19 mouse cellular contexts compared by ENCODE assay signal in the genomic region with DNA sequence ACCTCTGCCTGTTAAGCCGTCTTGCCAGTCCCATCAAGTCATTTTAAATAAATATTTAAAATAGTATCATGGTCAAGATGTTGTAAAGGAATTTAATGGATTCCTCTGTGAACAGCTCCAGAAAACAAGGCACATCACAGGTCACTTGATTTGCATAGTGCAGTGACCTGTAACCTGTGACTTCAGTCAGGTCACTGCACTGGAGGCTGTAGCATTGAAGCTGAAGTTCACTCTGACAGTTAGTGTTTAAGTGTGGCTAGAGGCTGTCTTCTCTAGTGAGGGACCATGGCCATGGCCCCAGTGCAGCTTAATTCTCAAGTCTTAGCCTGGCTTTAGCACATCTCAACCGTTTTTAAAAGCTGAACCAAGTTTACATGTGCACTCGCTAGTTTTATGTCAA.
DNase-seq lines count a peak whose midpoint lies in the region; ATAC-seq lines count a peak whose summit lies in the region.
"Had no signal": no experiment of that assay in that cellular context is flagged by ENCODE, and none has a peak within 500 bp of the region (broad histone marks: within the 10 kb centered on the region; RNA-seq: fewer than 3 reads in every experiment).

No protein-coding gene starts in this region.

- no peak overlapping the region for H3K4me3 ChIP-seq in kidney, embryonic 14.5 days (ENCODE audit: low read length)
- no peak overlapping the region for H3K4me3 ChIP-seq in kidney, embryonic 16.5 days (ENCODE audit: low read length)
- H3K4me3 ChIP-seq: embryonic facial prominence, embryonic 15.5 days; erythroblast, embryonic 14.5 days; forebrain, embryonic 10.5 days; forebrain, embryonic 15.5 days; heart, embryonic 13.5 days had no signal

- no peaks in the 10 kb centered on the region for H3K36me3 ChIP-seq in kidney, embryonic 14.5 days (ENCODE audit: control insufficient read depth, insufficient read depth, low read length)
- no peaks in the 10 kb centered on the region for H3K36me3 ChIP-seq in kidney, embryonic 16.5 days (ENCODE audit: insufficient read depth, low read length)
- H3K36me3 ChIP-seq: embryonic facial prominence, embryonic 15.5 days; forebrain, embryonic 10.5 days; forebrain, embryonic 15.5 days; heart, embryonic 13.5 days had no signal

- DNase-seq in kidney, adult 8-10 months = peak; percentile 37 to 42
- no peak for DNase-seq in kidney, postnatal 4 days
- peak; percentile 39 to 51 for DNase-seq in kidney, postnatal 36 days
- DNase-seq in adipocyte (ENCODE audit: low spot score) = no peak
- DNase-seq: adrenal gland, adult 8-10 months; adrenal gland, postnatal 36 days; cerebellum, adult 2 months; cerebellum, postnatal 10 days; gastrocnemius, postnatal 36 days; heart, adult 11 months had no signal

- H3K4me1 ChIP-seq in kidney, embryonic 14.5 days (ENCODE audit: control insufficient read depth, insufficient read depth, low read length) = 0 out of 2 replicates have a peak, but pooled peaks cover 5% of the 10 kb centered on the region
- H3K4me1 ChIP-seq in kidney, embryonic 16.5 days (ENCODE audit: insufficient read depth, low read length) = peaks cover 28% of the 10 kb centered on the region
- H3K4me1 ChIP-seq: heart, embryonic 13.5 days had no signal

- 78% methylated on average over 3 of the region's 3 CpGs for WGBS in kidney, embryonic 14.5 days
- 48% methylated on average over 3 of the region's 3 CpGs for WGBS in kidney, embryonic 16.5 days

- H3K27ac ChIP-seq in kidney, embryonic 14.5 days (ENCODE audit: low read depth, low read length) = peak overlapping the region; percentile 17; the same call in 1 of the 2 replicates
- peak overlapping the region; percentile 64 for H3K27ac ChIP-seq in kidney, embryonic 16.5 days (ENCODE audit: low read length)
- H3K27ac ChIP-seq: embryonic facial prominence, embryonic 15.5 days; forebrain, embryonic 10.5 days; forebrain, embryonic 15.5 days; heart, embryonic 13.5 days; hindbrain, embryonic 14.5 days had no signal

- H3K4me2 ChIP-seq in kidney, embryonic 14.5 days (replicated peaks; ENCODE audit: low read depth, low read length) = no peak overlapping the region
- no peak overlapping the region for H3K4me2 ChIP-seq in kidney, embryonic 16.5 days (replicated peaks; ENCODE audit: low read depth, low read length)
- H3K4me2 ChIP-seq: embryonic facial prominence, embryonic 15.5 days; forebrain, embryonic 15.5 days; heart, embryonic 13.5 days; hindbrain, embryonic 14.5 days had no signal

- H3K27me3 ChIP-seq in kidney, embryonic 14.5 days (ENCODE audit: control insufficient read depth, insufficient read depth, low read length) = no peaks in the 10 kb centered on the region
- no peaks in the 10 kb centered on the region for H3K27me3 ChIP-seq in kidney, embryonic 16.5 days (ENCODE audit: insufficient read depth, low read length)
- H3K27me3 ChIP-seq: embryonic facial prominence, embryonic 15.5 days; forebrain, embryonic 15.5 days; heart, embryonic 13.5 days had no signal

- no peaks in the 10 kb centered on the region for H3K9me3 ChIP-seq in kidney, embryonic 14.5 days (ENCODE audit: control insufficient read depth, low read length)
- no peaks in the 10 kb centered on the region for H3K9me3 ChIP-seq in kidney, embryonic 16.5 days (ENCODE audit: low read length)
- H3K9me3 ChIP-seq: embryonic facial prominence, embryonic 15.5 days; forebrain, embryonic 10.5 days; forebrain, embryonic 15.5 days; heart, embryonic 13.5 days had no signal

- ATAC-seq in kidney, embryonic 14.5 days (ENCODE audit: low FRiP score, low TSS enrichment) = no peak
- peak; percentile 72; the same call in 1 of the 2 replicates for ATAC-seq in kidney, embryonic 16.5 days (ENCODE audit: low FRiP score, low TSS enrichment)
- ATAC-seq in megakaryocyte progenitor cell, adult 5-6 weeks (replicated peaks; ENCODE audit: poor library complexity) = no peak
- ATAC-seq: forebrain, embryonic 15.5 days had no signal

- no peak overlapping the region for H3K9ac ChIP-seq in kidney, embryonic 14.5 days (ENCODE audit: low read depth, low read length)
- no peak overlapping the region for H3K9ac ChIP-seq in kidney, embryonic 16.5 days (replicated peaks; ENCODE audit: low read length)
- H3K9ac ChIP-seq: embryonic facial prominence, embryonic 15.5 days; forebrain, embryonic 15.5 days; heart, embryonic 13.5 days; hindbrain, embryonic 14.5 days had no signal

Comparison
In these comparisons a context has a peak if more than half of its experiments do, and no peak if none do; other contexts are left out.
1. DNase-seq: peak in kidney, adult 8-10 months (2 of 2) and kidney, postnatal 36 days (2 of 2); none in kidney, postnatal 4 days (0 of 2) and adipocyte (single experiment).